Mouse (Mus musculus) c-Kit-positive CD71-positive TER-119-positive erythroid progenitor cells, embryonic 14.5 days (primary cell): ENCODE data around the gene Celsr3.

Source experiments
- DNase-seq: peaks from one replicate; pipeline ENCODE4 v3.0.0-alpha.2; 2013; ENCODE audit warnings: low spot score

Gene Celsr3

DNA sequence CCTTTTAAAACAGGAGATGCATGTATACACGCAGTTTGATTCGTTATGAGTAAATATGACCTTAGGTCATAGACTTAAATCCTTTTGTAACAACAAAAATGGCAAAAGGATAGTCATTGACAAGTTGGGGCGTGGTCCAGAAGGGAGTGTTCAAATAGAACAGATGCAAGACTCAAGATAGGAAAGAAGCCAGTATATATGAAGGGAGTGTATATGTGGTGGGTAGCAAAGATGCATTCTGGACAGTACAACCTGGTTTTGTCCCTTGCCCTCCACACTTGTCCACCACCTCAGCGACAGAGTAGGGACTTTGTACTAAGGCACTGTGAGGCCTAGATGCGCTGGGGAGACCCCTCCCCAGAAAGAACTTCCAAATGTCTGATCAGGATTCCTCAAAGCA, 18.4 kb upstream of the Celsr3 start:
- peak; percentile 77 for DNase-seq

GRCm38 (mm10) chr9:108808163-108808665, 17.9 kb upstream of the Celsr3 start, which contains the start of gene Nckipsd:
Gene Nckipsd (plus strand): TSS chr9:108808368.
- peak; percentile 94 for DNase-seq

DNA sequence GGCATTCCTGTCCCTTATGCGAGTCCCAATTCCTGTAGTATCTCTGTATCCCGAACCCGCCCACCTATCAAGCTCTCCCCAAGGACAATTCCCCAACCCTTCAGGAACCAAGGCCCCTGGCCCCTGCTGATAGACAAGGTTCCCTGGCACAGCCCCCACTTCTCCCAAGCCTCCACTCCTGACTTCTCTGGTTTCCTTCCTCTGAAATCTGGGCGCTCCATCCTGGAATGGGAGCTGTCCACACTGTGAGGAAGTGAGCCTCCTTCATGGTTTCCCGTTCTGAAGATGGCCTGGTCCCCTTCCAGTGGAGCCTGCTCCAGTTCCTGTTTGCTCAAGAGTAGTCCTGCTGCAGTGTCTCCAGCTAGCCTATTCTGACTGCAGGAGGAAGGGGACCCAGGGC, 16.9 kb upstream of the Celsr3 start:
- no peak for DNase-seq

- no peak for DNase-seq
Observed at GRCm38 (mm10) chr9:108809723-108810122, 16.4 kb upstream of the Celsr3 start.

DNA sequence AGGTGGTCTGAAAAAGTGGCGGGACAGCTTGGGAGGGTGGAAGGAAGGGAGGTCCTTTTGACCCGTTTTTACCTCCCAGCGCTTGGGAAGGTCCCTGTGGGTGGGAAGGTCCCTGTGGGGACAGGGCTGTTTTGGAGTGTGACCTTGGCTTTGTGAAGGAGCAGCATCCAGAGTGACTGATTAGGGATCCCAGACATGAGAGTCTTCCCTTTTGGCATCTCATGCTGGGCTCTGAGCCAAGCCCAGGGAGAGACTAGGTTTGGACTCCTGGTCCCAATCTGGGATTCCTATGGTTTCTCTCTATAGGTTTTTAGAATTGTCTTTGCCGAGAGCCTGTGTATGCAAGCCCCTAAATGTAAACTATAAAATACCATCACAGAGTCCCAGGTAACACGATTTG, 15.6 kb upstream of the Celsr3 start:
- DNase-seq, result no peak

DNA sequence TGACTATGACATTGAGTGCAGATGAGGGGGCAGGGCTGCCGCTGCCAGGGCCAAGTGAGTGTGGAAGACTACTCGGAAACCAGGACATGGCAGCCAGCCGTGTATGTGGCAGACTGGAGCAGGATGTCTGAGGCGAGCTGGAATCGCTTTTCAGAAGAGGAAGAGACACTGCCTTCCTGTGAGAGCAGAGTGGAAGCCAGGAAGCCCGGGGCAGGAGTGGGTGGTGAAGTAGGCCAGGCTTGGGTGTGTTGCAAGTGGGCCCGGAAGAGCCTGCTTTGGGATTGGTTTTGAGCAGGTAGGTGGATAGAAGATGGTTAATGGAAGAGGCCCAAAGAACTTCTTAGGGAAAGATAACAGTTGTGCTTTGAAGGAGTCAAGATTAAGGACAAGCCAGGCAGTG, 10.6 kb upstream of the Celsr3 start:
- no peak for DNase-seq

GRCm38 (mm10) chr9:108819495-108819894, 6.6 kb upstream of the Celsr3 start:
- DNase-seq, result peak; percentile 35

DNA sequence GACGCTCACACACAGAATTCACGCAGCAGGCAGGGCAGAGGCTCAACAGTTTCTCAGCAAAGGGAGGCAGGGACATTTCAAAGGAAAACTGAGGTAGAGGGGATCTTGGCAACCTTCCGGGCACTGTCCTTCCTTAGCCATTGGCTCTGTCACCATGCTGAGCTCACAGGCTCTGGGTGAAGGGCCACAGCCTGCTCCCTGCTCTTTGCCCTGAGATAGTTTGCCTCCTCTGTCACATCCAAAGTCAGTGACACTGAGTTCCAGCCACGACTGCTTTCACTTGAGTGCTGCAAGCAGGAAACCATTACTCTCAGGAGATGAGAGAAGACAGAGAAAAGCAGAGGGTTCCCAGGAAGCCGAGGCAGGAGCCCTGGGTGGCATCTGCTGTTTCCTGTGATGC, 6.0 kb upstream of the Celsr3 start:
- no peak for DNase-seq

GRCm38 (mm10) chr9:108824144-108824685, 1.9 kb upstream of the Celsr3 start:
- DNase-seq, result no peak

- no peak for DNase-seq
Observed at GRCm38 (mm10) chr9:108824755-108825413, 1.2 kb upstream of the Celsr3 start.

DNA sequence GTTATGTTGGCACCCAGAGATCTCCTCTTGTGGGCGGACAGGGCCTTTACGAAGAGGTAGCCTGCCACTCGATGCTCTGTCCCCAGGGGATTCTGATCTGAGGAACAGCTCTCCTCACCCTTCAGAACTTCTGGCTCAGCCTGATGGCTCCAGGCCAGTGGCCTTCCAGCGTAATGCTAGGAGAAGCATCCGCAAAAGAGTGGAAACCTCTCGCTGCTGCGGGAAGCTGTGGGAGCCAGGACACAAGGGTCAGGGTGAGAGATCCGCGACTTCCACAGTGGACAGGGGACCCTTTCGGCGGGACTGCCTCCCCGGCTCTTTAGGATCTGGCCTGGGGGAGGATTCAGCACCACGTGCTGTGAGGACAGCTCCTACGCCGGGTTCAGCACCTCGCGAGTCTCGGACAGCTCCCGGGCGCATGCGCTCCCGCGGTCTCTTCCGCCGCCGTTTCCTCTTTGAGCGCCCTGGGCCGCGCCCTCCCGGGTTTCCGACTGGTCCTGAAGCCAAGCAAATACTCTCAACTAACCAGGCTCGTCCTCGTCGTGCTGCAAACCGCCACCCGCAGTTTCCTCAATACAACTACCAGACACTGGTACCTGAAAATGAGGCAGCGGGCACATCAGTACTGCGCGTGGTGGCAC, 700 bp downstream of the Celsr3 start:
- DNase-seq, result peak; percentile 65

- no peak for DNase-seq
Observed at GRCm38 (mm10) chr9:108827454-108827853, 1.3 kb downstream of the Celsr3 start.

GRCm38 (mm10) chr9:108827906-108828305, 1.8 kb downstream of the Celsr3 start:
- DNase-seq, result no peak

DNA sequence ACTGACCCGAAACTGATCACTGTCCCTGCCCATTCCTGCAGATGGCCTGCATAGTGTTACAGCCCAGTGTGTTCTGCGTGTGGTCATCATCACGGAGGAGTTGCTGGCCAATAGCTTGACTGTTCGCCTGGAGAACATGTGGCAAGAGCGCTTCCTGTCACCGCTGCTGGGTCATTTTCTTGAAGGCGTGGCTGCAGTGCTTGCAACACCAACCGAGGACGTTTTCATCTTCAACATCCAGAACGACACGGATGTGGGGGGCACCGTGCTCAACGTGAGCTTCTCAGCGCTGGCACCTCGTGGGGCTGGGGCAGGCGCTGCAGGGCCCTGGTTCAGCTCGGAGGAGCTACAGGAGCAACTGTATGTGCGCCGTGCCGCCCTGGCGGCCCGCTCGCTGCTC, 5.5 kb downstream of the Celsr3 start:
- DNase-seq, result no peak

GRCm38 (mm10) chr9:108832390-108833108, 6.4 kb downstream of the Celsr3 start:
- DNase-seq, result peak; percentile 84

DNA sequence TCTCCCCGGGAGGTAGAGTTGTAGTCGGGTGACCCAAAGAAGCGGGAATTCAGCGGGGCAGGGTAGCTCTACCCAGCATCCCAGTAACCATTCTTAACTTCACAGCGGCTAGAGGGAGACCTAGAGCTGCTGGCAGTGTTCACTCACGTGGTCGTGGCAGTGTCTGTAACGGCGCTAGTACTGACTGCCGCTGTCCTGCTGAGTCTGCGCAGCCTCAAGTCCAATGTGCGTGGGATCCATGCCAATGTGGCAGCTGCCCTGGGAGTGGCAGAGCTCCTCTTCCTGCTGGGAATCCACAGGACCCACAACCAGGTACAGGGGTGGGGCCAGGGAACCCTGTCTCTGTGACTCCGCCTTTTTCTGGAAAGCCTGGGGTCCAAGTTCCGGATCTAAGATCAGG, 16.9 kb downstream of the Celsr3 start:
- no peak for DNase-seq

DNA sequence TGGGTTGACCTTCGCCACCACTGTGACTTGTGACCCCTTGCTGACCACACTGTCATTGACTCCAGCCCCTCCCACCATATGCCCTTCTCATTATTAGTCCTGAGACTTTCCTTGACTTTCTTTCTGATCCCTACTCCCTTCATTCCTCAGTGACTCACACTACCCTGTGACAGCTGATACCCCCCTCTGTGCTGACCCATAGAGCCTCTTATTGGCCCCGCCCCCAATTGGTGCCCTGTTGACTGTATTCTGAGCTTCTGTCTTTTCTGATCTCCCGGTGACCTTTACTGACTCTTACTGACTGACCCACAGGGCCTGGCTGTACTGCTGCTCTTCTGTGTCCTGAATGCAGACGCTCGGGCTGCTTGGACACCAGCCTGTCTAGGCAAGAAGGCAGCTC, 19.3 kb downstream of the Celsr3 start:
- DNase-seq, result no peak

DNA sequence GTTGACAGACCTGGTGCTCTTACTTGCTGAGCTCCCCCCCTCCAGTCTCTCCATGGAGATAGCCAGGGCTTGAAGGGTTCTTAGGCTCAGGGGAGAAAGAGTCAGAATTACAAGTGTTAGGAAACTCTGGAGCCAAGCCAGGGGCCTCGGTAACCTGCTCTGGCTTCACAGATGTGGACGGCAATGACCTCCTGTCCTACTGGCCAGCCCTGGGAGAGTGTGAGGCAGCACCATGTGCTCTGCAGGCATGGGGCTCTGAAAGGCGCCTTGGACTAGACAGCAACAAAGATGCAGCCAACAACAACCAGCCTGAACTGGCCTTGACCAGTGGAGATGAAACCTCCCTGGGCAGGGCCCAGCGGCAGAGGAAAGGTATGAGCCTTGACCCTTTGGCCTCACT, 21.3 kb downstream of the Celsr3 start:
- no peak for DNase-seq

DNA sequence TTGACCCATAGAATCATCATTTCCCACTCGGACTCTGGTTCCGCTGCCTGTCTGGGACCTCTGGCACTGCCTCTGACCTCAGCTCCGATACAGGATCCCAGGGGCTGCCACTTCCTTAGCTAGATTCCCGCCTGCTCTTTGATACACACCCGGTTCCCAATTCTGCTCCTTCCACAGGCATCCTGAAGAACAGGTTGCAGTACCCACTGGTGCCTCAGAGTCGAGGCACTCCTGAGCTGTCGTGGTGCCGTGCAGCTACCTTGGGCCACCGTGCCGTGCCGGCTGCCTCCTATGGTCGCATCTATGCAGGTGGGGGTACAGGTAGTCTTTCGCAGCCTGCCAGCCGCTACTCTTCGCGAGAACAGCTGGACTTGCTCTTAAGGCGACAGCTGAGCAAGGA, 22.3 kb downstream of the Celsr3 start:
- no peak for DNase-seq

DNA sequence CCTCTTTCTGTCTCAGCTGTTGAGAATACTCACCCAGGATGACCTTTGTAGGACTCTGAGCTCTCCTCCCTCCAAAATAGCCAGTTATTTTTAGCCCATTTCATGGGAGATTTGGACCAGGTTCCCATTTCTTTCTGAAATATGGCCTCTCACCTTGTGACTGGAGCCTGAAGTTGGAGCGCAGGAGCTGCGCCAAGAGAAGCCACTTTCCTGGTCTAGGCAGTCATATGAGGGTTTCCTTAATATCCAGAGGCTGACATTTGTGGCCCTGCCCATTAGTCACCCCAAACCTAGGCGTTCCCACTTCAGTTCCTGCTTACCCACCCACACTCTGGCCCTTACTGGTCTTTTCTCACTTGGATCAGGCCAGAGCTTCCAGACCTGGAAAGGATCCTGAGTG, 26.9 kb downstream of the Celsr3 start, which contains the start of gene Slc26a6:
Gene Slc26a6 (plus strand): TSS at position 308 of the 400 bp plus-strand sequence.
- no peak for DNase-seq

DNA sequence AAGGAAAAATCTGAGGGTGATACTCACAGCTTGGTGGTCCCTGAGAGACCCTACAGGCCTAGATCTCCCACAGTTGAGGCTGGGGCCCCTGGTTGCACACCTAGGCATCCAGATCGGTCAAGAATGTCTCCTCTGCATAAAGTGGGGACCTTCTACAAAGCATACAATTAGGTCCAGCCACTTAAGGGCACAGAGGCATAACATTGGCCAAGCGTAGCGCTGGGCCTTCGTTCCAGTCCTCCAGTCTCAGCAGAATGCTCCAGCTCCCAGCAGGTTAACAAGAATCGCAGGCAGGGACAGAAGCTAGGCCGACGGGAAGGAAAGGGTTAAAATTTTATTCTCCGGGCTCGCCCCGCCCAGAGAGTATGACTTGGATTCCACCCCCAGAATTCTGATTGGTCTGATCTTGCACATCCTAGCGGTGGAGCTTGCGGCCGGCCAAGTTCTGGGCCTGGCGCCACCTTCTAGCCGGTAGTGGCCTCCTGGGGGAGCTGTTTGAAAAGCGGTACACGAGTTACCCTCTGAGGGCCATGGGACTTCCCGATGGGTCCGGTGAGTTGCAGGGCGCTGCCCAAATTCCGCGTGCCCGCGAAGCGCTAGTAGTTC, 27.6 kb downstream of the Celsr3 start:
- DNase-seq, result peak; percentile 89

- DNase-seq, result peak; percentile 75
Observed at GRCm38 (mm10) chr9:108854241-108854696, 28.1 kb downstream of the Celsr3 start.
